Mouse (Mus musculus) E14TG2a.4 (cell line): ENCODE measurements around the gene Cd109.

ENCODE experiments used
- H3K27me3 ChIP-seq: 2 replicates; pipeline ENCODE4 v1.6.1; 2014; ENCODE audit warnings: low read length, control low read depth; ENCODE audit not compliant: insufficient read depth
- H3K36me3 ChIP-seq: 2 replicates; pipeline ENCODE4 v1.6.1; 2014; ENCODE audit warnings: low read length, control low read depth; ENCODE audit not compliant: insufficient read depth
- H3K4me1 ChIP-seq: replicated peaks from 2 replicates; pipeline ENCODE4 v1.6.1; 2014; ENCODE audit warnings: low read depth, low read length, control low read depth
- H3K4me3 ChIP-seq: replicated peaks from 2 replicates; pipeline ENCODE4 v1.5.1; 2014; ENCODE audit warnings: mild to moderate bottlenecking, low read length
- H3K9me3 ChIP-seq: 2 replicates; pipeline ENCODE4 v1.6.1; 2014; ENCODE audit warnings: low read length, control low read depth
- CTCF ChIP-seq: conservative IDR thresholded peaks from 2 replicates; pipeline ENCODE4 v1.5.1; 2014; ENCODE audit warnings: low read length
- NANOG ChIP-seq: IDR thresholded peaks from 2 replicates; pipeline ENCODE4 v1.6.1; 2014; ENCODE audit warnings: borderline replicate concordance, low read length, mixed read lengths
- POU5F1 ChIP-seq: IDR thresholded peaks from 2 replicates; pipeline ENCODE4 v1.6.1; 2014; ENCODE audit warnings: low read length, borderline replicate concordance

Cd109 gene

GRCm38 (mm10) chr9:78590471-78590870, 24.9 kb upstream of the Cd109 start:
- no peaks in the 10 kb centered on the region for H3K36me3 ChIP-seq
- no peak overlapping the region for H3K4me3 ChIP-seq
- H3K9me3 ChIP-seq: no peaks in the 10 kb centered on the region
- no peak for TF ChIP-seq NANOG
- TF ChIP-seq CTCF: no peak
- no peak for TF ChIP-seq POU5F1
- H3K4me1 ChIP-seq: peaks cover 24% of the 10 kb centered on the region
- no peaks in the 10 kb centered on the region for H3K27me3 ChIP-seq

GRCm38 (mm10) chr9:78595257-78595656, 20.1 kb upstream of the Cd109 start:
- no peak for TF ChIP-seq NANOG
- TF ChIP-seq CTCF: no peak
- Histone ChIP-seq H3K9me3 (no peaks in the 10 kb centered on the region), H3K4me1 (no peaks in the 10 kb centered on the region), H3K36me3 (no peaks in the 10 kb centered on the region), H3K4me3 (no peak overlapping the region), H3K27me3 (no peaks in the 10 kb centered on the region)

GRCm38 (mm10) chr9:78595769-78596555, 19.4 kb upstream of the Cd109 start:
- Histone ChIP-seq H3K36me3 (no peaks in the 10 kb centered on the region), H3K9me3 (no peaks in the 10 kb centered on the region), H3K4me1 (peaks cover 3% of the 10 kb centered on the region; the same call in 1 of the 2 replicates), H3K4me3 (no peak overlapping the region), H3K27me3 (no peaks in the 10 kb centered on the region)
- TF ChIP-seq CTCF: no peak
- no peak for TF ChIP-seq POU5F1
- no peak for TF ChIP-seq NANOG

GRCm38 (mm10) chr9:78596834-78597233, 18.5 kb upstream of the Cd109 start:
- Histone ChIP-seq H3K36me3 (no peaks in the 10 kb centered on the region), H3K9me3 (no peaks in the 10 kb centered on the region), H3K4me1 (peaks cover 3% of the 10 kb centered on the region; the same call in 1 of the 2 replicates), H3K4me3 (no peak overlapping the region), H3K27me3 (no peaks in the 10 kb centered on the region)
- TF ChIP-seq CTCF (peak; percentile 88), NANOG (no peak)

GRCm38 (mm10) chr9:78599927-78600326, 15.4 kb upstream of the Cd109 start:
- H3K36me3 ChIP-seq: no peaks in the 10 kb centered on the region
- H3K4me3 ChIP-seq: no peak overlapping the region
- H3K27me3 ChIP-seq: 0 out of 2 replicates have a peak, but pooled peaks cover 1% of the 10 kb centered on the region
- TF ChIP-seq POU5F1: no peak
- no peak for TF ChIP-seq NANOG
- no peak for TF ChIP-seq CTCF
- H3K9me3 ChIP-seq: no peaks in the 10 kb centered on the region
- peaks cover 13% of the 10 kb centered on the region for H3K4me1 ChIP-seq

- Histone ChIP-seq H3K27me3 (peaks cover 6% of the 10 kb centered on the region; the same call in 1 of the 2 replicates), H3K4me3 (no peak overlapping the region), H3K9me3 (no peaks in the 10 kb centered on the region), H3K4me1 (peaks cover 13% of the 10 kb centered on the region), H3K36me3 (no peaks in the 10 kb centered on the region)
- TF ChIP-seq CTCF (peak; percentile 93), NANOG (no peak), POU5F1 (no peak)
These were observed 14.2 kb upstream of the Cd109 start for GRCm38 (mm10) chr9:78601046-78601730.

GRCm38 (mm10) chr9:78614201-78614600, 1.1 kb upstream of the Cd109 start:
- Histone ChIP-seq H3K4me3 (no peak overlapping the region), H3K4me1 (peaks cover 21% of the 10 kb centered on the region), H3K36me3 (no peaks in the 10 kb centered on the region), H3K27me3 (peaks cover 51% of the 10 kb centered on the region), H3K9me3 (no peaks in the 10 kb centered on the region)
- TF ChIP-seq CTCF (no peak), NANOG (no peak)

- Histone ChIP-seq H3K4me3 (no peak overlapping the region), H3K9me3 (no peaks in the 10 kb centered on the region), H3K4me1 (peaks cover 39% of the 10 kb centered on the region), H3K27me3 (peaks cover 35% of the 10 kb centered on the region), H3K36me3 (no peaks in the 10 kb centered on the region)
- TF ChIP-seq NANOG (no peak), POU5F1 (no peak), CTCF (no peak)
These were observed 3.9 kb downstream of the Cd109 start for GRCm38 (mm10) chr9:78619285-78619684.
